Mouse (Mus musculus) olfactory bulb, adult 2 months (tissue): ENCODE measurements at regions not wholly inside any gene's neighbourhood (a gene's known extent, or its start where the extent isn't known, plus 50 kb on each side); places are given as distances from the start of the nearest gene placed in this dataset.

Source experiments
- CTCF ChIP-seq: fragments of 200-500 bp; IDR thresholded peaks from 2 replicates; pipeline ENCODE4 v1.5.1; 2012; ENCODE audit warnings: low read depth, mild to moderate bottlenecking, low read length, moderate library complexity; ENCODE audit not compliant: insufficient read depth
- POLR2A ChIP-seq: fragments of 200-500 bp; IDR thresholded peaks from 2 replicates; pipeline ENCODE4 v1.6.1; 2012; ENCODE audit warnings: mild to moderate bottlenecking, low read depth, low read length, moderate library complexity; ENCODE audit not compliant: insufficient read depth

GRCm38 (mm10) chrX:99567367-99568164, 96.5 kb upstream of the Pja1 start:
- TF ChIP-seq POLR2A (no peak), CTCF (no peak)
